Mouse (Mus musculus) ovary, postnatal 10 days (tissue): ENCODE results near the gene Ndufs3.

ENCODE experiments used
- DNase-seq: peaks from one replicate; pipeline ENCODE4 v3.0.0; 2022; ENCODE audit warnings: low spot score

The Ndufs3 gene

DNA sequence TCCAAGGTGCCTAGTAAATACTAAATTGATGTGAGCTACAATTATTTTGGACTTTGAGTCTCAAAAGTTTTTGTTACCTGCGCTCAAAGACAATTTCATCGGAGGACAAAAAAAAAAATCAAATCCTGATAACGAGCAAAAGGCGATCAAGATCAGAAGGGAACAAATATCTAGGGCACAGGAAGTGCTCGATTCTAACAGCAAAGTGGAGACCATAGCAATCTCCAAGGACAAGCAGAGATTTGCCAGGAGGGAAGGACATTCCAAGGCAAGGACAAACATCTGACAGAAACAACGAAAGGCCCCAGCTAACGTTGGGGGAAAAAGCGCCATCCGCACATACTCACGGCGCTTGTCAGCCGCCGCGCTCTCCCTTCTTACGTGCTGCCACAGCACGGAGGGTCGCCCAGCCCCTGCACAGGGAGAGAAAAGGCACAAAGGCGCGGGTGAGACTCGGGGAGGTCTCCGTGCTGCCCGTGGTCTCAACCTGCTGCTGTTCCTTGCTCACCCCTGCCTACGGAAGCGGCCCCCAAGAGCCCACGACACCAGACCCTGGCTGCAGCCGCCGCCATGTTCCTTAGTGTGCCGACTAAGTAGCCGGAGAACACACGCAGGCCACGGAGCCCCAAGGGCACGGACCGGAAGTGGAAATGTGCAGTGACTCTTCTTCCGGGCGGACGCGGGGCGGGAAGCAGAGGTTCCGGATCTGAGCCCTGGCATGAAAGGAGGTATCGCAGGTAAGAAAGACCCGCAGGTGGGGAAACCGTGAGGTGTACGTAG lies at the start of gene Ndufs3, which contains the start of gene Kbtbd4:
Ndufs3 (minus strand) TSS at position 752 of the 780 bp plus-strand sequence.
Kbtbd4 (plus strand) TSS at position 665 of the 780 bp plus-strand sequence.
- DNase-seq: peak; percentile 63

DNA sequence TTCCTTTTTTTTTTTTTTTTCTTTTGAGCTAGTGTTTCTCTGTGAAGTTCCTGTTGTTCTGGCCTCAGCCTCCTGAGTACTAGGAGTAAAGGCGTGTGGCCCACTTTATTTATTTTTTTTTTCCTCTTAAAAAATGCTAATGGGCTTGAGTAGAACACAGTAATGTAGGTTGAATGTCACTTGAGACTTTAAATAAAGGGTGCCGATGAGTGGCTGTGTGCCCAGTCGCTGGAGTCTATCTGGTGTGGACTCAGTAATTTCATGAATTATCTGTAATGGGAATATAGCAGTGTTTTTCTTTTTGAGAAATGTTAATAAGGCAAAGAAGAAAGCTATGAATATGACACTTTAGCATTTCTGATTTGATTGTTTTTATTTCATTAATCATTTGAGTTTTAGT lies 48.8 kb upstream of the Ndufs3 start:
- no peak for DNase-seq

DNA sequence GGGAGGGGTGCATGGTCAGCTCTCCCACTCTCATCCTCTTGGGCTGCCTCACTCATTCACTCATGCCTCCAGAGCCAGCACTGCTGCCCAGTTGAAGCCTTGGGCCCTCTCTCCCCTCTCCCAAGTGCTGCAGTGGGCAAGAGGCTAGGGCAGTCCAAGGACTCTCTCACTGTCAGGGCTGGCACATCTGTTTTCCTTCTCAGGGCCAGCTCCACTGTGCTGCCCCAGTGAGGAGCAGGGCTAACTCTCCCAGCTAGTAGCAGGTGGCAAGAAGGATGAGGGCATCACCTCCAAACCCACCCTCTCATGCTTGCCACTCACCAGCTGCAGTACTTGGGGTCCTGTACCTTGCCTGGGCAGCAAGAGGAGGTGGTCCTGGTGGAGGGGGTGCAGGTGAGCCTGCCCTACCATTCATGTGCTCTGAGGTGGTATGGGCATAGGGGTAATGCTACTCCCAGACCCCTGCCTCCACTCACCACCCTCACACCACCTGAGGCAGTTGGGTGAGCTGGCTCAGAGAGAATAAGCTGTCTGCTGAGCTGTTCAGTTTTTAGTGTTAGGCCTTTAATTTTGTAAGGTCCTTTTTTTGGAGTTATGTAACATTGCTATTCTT lies 46.1 kb upstream of the Ndufs3 start:
- DNase-seq: no peak

DNA sequence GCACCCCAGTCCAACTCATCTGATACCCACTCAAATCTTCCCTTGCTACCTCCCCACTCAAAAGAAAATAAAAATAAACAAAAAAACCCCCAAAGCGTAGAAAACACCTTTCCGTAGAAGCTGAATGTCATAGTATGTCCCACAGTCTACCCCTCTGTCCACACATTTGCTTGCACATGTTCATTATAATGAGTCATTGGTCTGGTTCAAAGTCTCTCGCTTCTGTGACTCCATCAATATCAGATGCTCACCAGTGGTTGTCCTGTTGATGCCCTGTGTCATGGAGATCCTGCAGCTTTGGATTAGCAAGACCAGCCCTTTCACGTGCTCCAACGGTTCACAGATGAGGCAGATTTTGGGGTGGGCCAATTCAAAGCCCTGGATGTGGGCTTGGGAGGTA lies 45.5 kb upstream of the Ndufs3 start:
- no peak for DNase-seq

DNA sequence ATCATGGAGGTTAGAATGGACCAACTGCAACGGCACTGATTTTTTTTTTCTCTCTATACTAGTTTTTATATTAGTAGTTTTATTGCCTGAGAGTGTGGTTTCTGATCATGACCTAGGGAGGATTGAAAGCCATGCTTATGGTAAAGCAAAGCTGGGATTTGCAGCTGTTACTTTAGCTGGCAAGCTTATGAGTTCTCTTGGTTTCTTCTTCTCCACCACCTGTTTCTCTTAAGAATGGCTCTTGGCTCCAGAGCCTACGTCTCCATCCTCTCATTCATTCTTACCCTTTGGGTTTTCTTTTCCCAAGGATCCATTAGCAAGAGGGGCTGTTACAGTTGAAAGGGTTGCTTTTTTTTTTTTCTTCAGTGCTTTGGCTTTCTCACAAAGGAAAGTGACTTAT lies 37.1 kb upstream of the Ndufs3 start:
- DNase-seq: no peak

DNA sequence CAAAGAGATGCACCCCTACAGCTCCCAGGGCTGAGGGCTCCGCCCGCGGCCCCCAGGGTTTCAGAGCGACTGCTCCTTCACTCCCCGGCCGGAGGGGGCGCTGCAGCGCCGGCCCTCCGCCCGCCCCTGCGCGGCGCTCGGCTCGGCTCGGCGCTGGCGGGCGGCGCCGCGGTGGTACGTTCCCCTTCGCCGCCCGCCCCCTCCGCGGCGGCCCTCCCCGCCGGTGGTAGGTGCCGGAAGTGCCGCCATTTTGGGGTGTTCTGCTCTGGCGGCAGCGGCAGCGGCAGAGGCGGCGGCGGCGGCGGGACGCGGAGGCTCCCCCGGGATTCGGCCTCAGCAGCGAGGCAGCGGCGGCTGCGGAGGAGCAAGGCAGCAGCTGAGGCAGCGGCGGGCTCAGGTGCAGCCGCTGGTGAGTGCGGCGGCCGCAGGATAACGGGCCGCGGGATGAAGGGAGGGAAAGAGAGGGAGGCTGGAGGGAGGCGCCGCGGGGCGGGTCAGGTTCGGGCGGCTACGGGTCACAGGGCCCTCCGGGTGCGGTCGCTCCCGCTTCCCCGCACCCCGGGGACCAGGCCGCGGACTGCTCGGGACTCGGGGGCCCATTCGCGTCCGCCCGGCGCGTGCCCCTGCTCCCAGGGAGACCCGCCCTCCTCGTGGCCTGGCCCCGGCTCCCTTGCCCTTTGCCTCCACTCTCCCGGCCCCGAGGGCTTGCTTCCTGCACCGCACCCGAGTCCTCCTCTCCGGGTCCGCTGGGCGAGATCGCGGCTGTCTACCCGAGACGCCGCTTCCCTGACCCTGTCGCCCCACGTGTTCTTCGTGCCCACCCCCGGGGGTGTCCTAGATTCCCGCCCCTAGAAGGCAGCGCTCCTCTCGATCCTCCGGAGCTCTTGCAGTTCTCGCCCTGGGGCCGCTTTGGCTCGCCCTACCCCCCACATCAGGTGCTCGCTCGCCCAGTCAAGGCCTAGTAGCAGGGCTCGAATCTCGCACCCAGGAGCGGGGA lies 35.9 kb upstream of the Ndufs3 start, which contains the start of gene Celf1:
Celf1 (plus strand) TSS at position 150 of the 997 bp plus-strand sequence.
- DNase-seq: peak; percentile 42

DNA sequence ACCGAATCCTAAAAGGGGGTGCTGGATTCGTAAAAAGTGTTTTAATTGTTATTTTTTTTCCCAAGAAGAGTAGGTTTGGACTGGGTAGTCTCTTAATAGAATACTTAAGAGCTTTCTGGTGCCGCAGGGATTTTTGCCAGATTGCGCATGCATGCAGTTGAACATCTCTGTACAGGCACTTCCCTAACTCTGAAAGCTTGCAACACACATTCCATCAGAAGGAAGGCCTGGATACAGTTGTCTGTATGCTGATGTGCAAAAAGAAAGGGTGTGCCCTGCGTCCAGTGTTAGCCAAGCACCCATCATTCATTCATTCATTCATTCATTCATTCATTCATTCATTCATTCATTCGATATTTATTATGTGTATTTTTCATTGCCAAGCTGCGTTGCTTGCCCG lies 35.1 kb upstream of the Ndufs3 start:
- no peak for DNase-seq

DNA sequence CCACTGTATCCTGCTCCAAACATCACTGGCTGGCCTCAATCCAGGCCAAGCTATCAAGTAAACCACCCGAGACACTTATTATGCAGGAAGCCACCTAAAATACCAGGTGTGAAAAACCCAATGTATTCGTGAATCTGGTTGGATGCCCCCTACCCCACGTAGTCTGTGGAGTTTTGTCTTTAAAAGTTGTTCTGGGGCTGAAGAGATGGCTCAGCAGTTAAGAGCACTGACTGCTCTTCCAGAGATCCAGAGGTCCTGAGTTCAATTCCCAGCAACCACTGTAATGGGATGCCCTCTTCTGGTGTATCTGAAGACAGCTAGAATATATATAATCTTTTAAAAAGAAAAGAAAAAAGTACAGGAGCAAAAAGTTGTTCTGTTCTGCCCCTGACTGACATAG lies 33.7 kb upstream of the Ndufs3 start:
- DNase-seq: no peak

DNA sequence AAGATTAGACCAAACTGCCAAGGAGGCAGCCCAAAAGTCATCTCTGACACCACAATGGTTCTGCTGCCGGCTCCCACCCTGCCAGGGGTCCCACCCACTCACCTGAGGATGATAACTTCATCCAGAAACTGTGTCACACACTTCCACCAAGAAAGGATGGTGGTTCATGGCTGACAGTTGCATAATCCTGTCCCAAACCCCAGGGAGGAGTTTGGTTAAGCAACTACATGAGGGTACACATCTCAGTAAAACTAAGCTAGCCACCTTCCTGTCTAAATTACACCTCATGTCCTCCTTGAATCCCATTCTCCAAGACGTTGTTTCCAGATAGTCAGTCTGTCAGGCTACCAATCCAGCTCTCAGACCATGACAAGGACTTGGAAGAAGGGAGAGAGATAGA lies 27.6 kb upstream of the Ndufs3 start:
- no peak for DNase-seq

DNA sequence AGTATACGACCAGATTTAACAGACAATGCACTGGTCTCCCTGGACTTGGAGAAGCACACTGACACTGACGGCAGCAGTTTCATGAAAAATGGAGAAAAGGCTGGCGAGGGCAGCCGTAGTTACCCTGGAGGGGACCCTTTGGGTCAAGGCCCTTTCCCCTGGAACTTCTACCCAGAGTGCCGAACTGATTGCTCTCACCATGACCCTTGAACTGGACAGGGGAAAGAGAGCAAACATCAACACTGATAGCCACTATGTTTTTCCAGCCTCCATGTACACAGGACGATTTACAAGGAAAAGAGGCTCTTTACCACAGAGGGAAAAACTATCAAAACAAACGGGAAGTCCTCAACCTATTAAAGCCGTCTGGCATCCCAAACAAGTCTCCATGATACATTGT lies 27.2 kb upstream of the Ndufs3 start:
- no peak for DNase-seq

DNA sequence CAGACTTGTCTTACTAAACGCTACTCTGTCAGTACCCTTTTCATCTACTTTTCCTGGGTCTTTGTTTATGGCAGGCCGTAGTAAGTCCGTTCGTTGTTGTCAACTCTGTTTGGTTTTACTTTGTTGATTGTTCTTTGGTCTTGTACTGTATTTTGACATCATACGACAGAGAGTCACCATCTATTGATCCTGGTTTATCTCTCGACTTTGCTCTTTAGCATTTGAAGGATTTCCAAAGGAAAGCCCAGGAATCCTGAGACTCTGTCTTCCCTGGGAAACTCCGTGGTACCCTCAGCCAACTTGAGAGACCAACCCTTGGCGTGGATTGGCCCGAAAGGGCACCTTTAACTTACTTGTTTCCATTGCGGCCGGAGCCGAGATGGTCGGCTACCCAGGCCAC lies 23.9 kb upstream of the Ndufs3 start:
- DNase-seq: no peak

DNA sequence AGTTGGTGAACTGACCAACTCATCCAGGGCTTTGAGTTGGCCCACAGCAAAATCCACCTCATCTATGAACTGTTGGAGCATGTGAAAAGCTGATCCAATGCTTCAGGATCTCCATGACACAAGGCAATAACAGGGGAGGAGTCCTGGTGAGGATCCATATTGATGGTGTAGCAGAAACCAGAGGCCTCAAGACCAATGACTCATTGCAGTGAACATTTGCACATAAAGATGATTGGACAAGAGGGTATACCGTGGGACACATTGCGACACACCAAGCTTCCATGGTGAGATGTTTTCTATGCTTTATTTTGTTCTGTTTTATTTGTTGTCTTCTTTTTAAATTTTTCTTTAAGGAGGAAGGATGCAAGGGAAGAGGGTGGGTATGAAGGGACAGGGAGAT lies 18.0 kb upstream of the Ndufs3 start:
- no peak for DNase-seq

DNA sequence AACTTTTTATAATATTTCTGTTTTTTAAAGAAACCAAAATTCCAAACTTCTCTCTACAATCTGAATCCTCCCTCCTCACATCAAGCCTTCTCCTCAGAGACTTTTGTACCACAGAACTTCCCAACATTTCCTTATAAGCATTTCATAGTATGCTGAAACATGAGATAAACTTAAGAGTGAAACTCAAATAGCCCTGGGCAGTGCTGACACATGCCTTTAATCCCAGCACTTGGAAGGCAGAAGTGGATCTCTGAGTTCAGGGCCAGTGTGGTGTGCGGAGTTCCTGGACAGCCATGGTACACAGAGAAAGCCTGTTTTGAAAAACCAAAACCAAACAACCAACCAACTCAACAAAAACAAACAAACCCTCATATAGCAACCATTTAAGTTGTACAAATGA lies 16.6 kb upstream of the Ndufs3 start:
- DNase-seq: no peak

DNA sequence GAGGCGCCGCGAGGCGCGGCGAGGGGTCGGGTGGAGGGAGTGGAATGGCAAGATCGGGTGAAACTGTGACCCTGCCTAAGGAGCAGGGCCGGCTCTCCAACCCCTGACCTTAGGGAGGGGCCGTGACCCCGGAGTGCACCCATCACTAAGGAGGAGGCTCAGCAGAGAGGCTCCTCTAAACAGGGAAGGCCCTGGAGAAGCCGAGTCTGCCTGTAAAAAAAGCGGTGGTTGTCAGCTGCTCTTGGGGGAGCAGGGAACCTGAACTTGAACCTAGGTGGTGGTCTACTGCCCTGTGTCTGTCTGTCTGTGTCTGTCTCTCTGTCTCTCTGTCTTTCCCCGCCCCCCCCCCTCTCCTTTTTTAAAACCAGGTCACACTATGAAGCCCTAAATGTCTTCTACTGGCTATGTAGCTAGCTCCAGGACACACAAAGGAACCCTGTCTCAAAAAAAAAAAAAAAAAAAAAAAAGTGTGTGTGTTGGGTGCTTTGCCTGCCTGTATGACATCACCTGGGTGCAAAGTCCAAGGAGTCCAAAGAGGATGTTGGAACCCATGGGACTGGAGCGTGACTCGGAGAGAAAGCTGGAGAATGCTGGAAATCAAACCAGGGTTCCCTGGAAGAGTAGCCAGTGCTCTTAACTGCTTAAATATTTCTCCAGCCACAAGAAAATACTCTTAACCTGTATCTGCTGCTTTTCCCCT lies 13.5 kb upstream of the Ndufs3 start:
- DNase-seq: no peak

DNA sequence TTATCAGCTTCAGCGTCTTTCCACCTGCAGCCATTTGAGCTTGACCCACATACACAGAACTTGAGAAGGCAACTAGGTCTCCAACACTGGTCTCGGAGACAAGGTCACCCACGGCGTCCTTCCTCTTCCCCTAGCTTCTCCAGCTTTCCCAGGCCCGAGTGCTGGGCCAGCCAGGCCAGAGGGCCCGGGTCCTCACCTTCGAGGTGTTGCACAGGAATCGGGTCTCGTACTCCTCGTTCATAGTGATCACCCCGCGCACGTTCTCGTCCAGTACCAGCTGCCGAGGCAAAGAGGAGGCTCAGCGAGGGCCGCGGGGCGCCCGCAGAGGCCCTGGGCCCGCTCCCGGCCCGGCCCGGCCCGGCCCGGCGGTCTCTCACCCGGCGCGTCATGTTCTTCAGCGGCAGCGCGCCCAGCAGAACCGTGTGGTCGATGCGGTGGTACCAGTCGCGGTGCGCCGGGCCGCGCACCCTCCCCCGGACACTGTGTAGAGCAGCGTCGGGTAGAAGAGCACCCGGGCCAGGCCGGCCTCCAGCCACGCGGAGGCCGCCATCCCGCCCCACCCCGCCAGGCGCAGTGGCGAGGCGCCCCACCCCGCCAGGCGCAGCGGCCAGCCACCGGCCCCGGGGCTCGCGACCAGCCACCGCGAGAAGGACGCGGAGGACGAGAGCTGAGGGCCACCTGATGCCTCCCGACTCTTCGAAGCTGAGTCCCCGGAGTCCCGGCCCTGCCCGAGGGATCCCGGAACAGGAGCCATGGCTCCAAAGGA lies 12.8 kb upstream of the Ndufs3 start:
- peak; percentile 77 for DNase-seq

DNA sequence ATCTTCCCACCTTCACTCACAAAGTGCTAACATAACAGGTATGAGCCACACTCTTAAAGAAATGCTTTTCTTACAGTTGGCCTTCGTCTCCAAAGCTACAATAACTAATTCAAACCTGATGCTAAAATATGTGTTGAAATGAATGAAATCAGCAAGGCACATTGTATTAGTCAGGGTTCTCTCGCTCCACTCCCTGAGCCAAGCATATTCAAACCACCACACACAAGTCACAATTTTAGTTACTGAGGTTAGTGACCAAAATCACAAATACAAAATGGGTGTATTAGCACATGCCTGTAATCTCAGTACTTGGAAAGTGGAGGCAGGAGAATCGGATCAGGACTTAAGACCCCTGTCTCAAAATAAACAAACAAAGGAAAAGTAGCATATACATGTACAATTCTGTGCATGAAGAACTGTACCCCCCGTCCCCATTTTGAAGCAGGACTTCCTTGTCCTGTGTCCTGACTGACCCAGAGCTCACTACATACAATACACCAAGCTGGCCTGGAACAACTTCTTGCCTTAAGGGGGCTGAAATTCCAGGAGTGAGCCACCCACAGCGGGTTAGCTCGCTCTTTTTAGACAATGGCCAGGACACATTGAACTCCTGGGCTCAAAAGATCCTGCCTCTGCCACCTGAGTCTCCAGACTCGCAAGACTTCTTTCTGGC lies 12.1 kb upstream of the Ndufs3 start:
- no peak for DNase-seq

DNA sequence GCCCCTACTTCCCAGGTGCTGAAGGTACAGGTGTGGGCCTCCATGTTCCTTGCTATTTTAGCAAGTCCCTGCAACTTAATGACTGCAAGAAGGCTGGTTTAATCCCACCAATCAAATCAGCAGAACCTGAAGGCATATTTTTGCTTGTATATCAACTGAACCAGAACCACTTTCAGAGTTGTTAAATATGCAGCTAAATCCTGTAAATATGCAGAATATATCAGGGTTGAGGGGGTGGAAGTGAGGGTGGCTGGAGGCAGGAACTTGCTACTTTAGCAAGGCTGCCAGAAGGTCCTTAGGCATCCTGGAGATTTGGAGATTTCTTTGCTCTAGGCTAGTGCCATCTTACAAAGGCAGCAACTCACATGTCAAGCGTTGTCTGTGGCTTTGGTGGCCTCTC lies 10.9 kb upstream of the Ndufs3 start:
- DNase-seq: no peak

DNA sequence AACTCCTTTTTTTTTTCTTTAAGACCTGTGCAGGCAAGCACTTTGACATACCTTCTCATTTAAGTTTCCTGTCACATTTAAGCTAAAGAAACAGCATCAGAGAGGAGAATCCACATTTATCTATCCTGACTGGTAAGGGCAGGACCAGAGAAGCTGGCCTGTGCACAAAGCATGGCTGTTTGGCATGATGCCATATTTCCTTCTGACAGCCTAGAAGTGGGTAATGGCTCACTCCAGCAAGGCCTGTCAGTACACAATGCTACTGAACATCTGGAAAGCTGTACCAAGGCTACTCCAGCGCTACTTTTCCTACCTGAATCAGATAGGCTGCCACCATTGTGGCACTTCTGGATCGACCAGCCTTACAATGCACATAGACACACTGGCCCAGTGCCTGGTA lies 9.0 kb upstream of the Ndufs3 start:
- no peak for DNase-seq

DNA sequence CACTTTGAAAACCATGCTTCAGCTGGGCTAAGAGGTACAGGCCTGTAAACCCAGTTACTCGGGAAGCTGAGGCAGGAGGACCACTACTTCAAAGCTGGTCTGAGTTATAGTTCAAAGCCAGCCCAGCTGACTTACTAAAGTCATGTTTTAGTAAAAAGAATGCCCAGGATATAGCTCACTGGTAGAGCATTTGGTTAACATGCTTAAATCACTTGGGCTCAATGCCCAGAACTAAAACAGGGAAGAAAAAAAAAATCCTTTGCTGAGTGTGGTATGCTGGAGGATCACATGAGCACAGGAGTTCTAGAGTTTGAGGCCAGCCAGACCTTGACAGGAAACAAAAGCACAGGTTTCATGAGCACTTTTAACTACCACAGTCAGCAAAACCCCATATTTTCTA lies 7.0 kb upstream of the Ndufs3 start:
- DNase-seq: no peak

DNA sequence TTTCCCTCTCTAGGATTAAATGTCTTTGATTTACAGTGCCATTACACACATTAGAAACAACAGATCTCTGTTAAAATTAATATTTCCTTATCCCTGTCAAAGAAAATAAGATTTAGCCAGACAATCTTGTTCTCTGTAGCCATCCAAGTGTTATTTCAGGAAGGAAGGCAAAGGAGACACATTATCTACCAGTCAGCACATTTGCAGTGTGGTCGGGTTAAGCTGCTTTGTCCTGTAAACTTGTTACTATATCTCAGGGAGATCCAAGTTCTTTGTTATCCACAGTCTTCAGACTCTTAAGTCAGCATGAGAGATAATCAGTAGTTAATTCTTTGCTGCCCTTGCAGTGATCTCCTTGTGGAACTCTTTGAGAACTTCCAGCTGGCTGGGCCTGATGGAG lies 6.2 kb upstream of the Ndufs3 start:
- DNase-seq: no peak

DNA sequence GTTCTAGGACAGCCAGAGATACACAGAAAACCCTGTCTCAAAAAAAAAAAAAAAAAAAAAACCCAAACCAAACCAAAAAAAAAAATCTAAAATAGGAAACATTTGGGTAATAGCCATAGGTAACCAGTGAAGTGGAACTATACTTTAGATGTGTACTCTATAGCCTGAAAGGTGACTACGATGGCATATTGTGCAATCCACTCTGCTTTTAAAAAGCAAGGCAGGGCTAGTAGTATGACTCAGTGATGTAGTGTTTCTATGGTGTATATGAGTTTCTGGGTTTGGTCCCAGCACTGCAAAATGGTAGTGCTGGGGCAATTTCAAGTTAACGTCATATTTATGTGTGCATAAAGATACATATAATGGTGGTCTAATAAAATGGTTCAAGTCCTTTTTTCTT lies 2.1 kb upstream of the Ndufs3 start:
- DNase-seq: no peak
